Mouse (Mus musculus): Measurements from ENCODE around the gene Fem1b.
"Not testable (repeated sequence)": the region's sequence is repeated elsewhere in the genome, so short reads cannot be mapped to it uniquely, and the experiment has no call there.

Gene Fem1b

GRCm38 (mm10) chr9:62811516-62812121 lies at the start of gene Fem1b:
Fem1b (minus strand) TSS chr9:62811934.
- peak; percentile 82 for DNase-seq (ENCODE audit: low spot score)

GRCm38 (mm10) chr9:62860866-62861265 lies 49.1 kb upstream of the Fem1b start:
- no peak for DNase-seq (ENCODE audit: low spot score)

GRCm38 (mm10) chr9:62860102-62860501 lies 48.4 kb upstream of the Fem1b start:
- DNase-seq (ENCODE audit: low spot score): not testable (repeated sequence)

GRCm38 (mm10) chr9:62858266-62859019 lies 46.7 kb upstream of the Fem1b start:
- peak; percentile 19 for DNase-seq (ENCODE audit: low spot score)

- peak; percentile 75 for DNase-seq (ENCODE audit: low spot score)
Measured at GRCm38 (mm10) chr9:62857719-62858261, 46.1 kb upstream of the Fem1b start, which contains the start of gene Calml4. Calml4 (plus strand) TSS chr9:62858080.

- no peak for DNase-seq (ENCODE audit: low spot score)
Measured at GRCm38 (mm10) chr9:62857216-62857615, 45.5 kb upstream of the Fem1b start.

- no peak for DNase-seq (ENCODE audit: low spot score)
Measured at GRCm38 (mm10) chr9:62854483-62854882, 42.7 kb upstream of the Fem1b start.

- DNase-seq (ENCODE audit: low spot score): no peak
Measured at GRCm38 (mm10) chr9:62851571-62851970, 39.8 kb upstream of the Fem1b start.

GRCm38 (mm10) chr9:62848641-62849040 lies 36.9 kb upstream of the Fem1b start:
- no peak for DNase-seq (ENCODE audit: low spot score)

- peak; percentile 88 for DNase-seq (ENCODE audit: low spot score)
Measured at GRCm38 (mm10) chr9:62847694-62848093, 36.0 kb upstream of the Fem1b start.

- no peak for DNase-seq (ENCODE audit: low spot score)
Measured at GRCm38 (mm10) chr9:62844461-62844860, 32.7 kb upstream of the Fem1b start.

GRCm38 (mm10) chr9:62843356-62844024 lies 31.8 kb upstream of the Fem1b start:
- DNase-seq (ENCODE audit: low spot score): no peak

GRCm38 (mm10) chr9:62839172-62839770 lies 27.5 kb upstream of the Fem1b start:
- DNase-seq (ENCODE audit: low spot score): no peak

GRCm38 (mm10) chr9:62838506-62839171 lies 26.9 kb upstream of the Fem1b start, which contains the start of gene Cln6:
Cln6 (plus strand) TSS chr9:62838785.
- DNase-seq (ENCODE audit: low spot score): peak; percentile 52

GRCm38 (mm10) chr9:62838146-62838505 lies 26.4 kb upstream of the Fem1b start:
- DNase-seq (ENCODE audit: low spot score): no peak

- no peak for DNase-seq (ENCODE audit: low spot score)
Measured at GRCm38 (mm10) chr9:62837611-62838010, 25.9 kb upstream of the Fem1b start.

- DNase-seq (ENCODE audit: low spot score): no peak
Measured at GRCm38 (mm10) chr9:62835705-62836446, 24.1 kb upstream of the Fem1b start.

- DNase-seq (ENCODE audit: low spot score): no peak
Measured at GRCm38 (mm10) chr9:62834906-62835305, 23.2 kb upstream of the Fem1b start.

GRCm38 (mm10) chr9:62829877-62830276 lies 18.1 kb upstream of the Fem1b start:
- no peak for DNase-seq (ENCODE audit: low spot score)

- DNase-seq (ENCODE audit: low spot score): peak; percentile 84
Measured at GRCm38 (mm10) chr9:62828662-62829086, 16.9 kb upstream of the Fem1b start.

All from ovary, postnatal 10 days (tissue).